Mouse (Mus musculus) MEL-GATA-1-ER (cell line): ENCODE results near the gene Ppp3r2.

Experiments
- DNase-seq: peaks from one replicate; pipeline ENCODE4 v3.0.0-alpha.2; 2012; ENCODE audit warnings: low read depth; ENCODE audit errors: extremely low read depth

Ppp3r2 gene

GRCm38 (mm10) chr4:49681812-49682211 is at the start of gene Ppp3r2:
Gene Ppp3r2, minus strand, starts transcription at chr4:49682024.
- no peak for DNase-seq

GRCm38 (mm10) chr4:49729326-49729725 is 47.5 kb upstream of the Ppp3r2 start:
- no peak for DNase-seq

GRCm38 (mm10) chr4:49723908-49724307 is 42.1 kb upstream of the Ppp3r2 start:
- no peak for DNase-seq

GRCm38 (mm10) chr4:49691405-49692194 is 9.8 kb upstream of the Ppp3r2 start:
- DNase-seq, result no peak

GRCm38 (mm10) chr4:49688594-49689288 is 6.9 kb upstream of the Ppp3r2 start:
- DNase-seq, result peak; percentile 33

GRCm38 (mm10) chr4:49680171-49680875 is 1.5 kb downstream of the Ppp3r2 start:
- DNase-seq, result no peak

- DNase-seq, result no peak
Measured at GRCm38 (mm10) chr4:49676790-49677189, 5.0 kb downstream of the Ppp3r2 start.

- DNase-seq, result no peak
Measured at GRCm38 (mm10) chr4:49676071-49676470, 5.8 kb downstream of the Ppp3r2 start.

- no peak for DNase-seq
Measured at GRCm38 (mm10) chr4:49664850-49665249, 17.0 kb downstream of the Ppp3r2 start.

- DNase-seq, result no peak
Measured at GRCm38 (mm10) chr4:49662231-49662630, 19.6 kb downstream of the Ppp3r2 start.

GRCm38 (mm10) chr4:49661664-49662063 is 20.2 kb downstream of the Ppp3r2 start:
- no peak for DNase-seq

GRCm38 (mm10) chr4:49659421-49659820 is 22.4 kb downstream of the Ppp3r2 start:
- DNase-seq, result no peak

- peak; percentile 14 for DNase-seq
Measured at GRCm38 (mm10) chr4:49639913-49640312, 41.9 kb downstream of the Ppp3r2 start.

- DNase-seq, result no peak
Measured at GRCm38 (mm10) chr4:49637821-49638220, 44.0 kb downstream of the Ppp3r2 start.

GRCm38 (mm10) chr4:49632139-49632481 is 49.7 kb downstream of the Ppp3r2 start:
- no peak for DNase-seq

GRCm38 (mm10) chr4:49631319-49632138 is 50.3 kb downstream of the Ppp3r2 start, which contains the start of gene Rnf20:
Gene Rnf20, plus strand, starts transcription at chr4:49632006.
- peak; percentile 83 for DNase-seq

- no peak for DNase-seq
Measured at GRCm38 (mm10) chr4:49628941-49629340, 52.9 kb downstream of the Ppp3r2 start.
